In the genomic region with DNA sequence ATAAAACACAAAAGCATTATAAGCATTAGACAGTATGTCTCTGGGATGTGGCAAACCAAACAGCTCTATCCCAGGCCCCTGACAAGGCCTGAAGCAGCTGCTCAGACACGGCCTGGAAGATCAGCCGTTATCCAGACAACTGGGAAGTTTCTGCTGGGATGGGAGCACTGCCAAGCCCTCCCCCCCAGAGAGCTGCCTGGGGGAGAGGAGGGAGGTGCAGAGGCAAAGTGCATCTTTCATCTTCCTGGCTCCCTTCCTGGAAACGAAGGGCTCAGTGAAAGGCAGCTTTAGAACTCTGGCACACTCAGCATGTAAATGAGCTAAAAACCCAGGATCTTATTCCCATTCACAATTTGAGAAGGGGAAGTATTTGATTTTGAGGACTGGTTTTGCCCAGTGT, we compare ENCODE assay signal across 9 mouse cellular contexts. TPM values are rescaled to one million over a fixed set of nuclear protein-coding genes. Genes with fewer than 3 reads are reported as not detected.
DNase-seq lines count a peak whose midpoint lies in the region; ATAC-seq lines count a peak whose summit lies in the region.
"Had no signal": no experiment of that assay in that cellular context is flagged by ENCODE, and none has a peak within 500 bp of the region (broad histone marks: within the 10 kb centered on the region; RNA-seq: fewer than 3 reads in every experiment).

No protein-coding gene starts in this region.

- peaks cover 7% of the 10 kb centered on the region; the same call in 1 of the 2 replicates for H3K4me1 ChIP-seq in midbrain, embryonic 14.5 days (ENCODE audit: control insufficient read depth, insufficient read depth, low read length)
- H3K4me1 ChIP-seq in midbrain, embryonic 11.5 days (ENCODE audit: control insufficient read depth, insufficient read depth, low read length) = no peaks in the 10 kb centered on the region
- H3K4me1 ChIP-seq in heart, embryonic 15.5 days (replicated peaks) = peaks cover 22% of the 10 kb centered on the region

- H3K27ac ChIP-seq in midbrain, embryonic 14.5 days (replicated peaks; ENCODE audit: low read depth, low read length) = peak overlapping the region; percentile 49
- no peak overlapping the region for H3K27ac ChIP-seq in midbrain, embryonic 11.5 days (ENCODE audit: low read depth, low read length)
- peak overlapping the region; percentile 42; the same call in 1 of the 2 replicates for H3K27ac ChIP-seq in heart, embryonic 15.5 days

- peak; percentile 83 for DNase-seq in midbrain, embryonic 14.5 days
- DNase-seq in midbrain, embryonic 11.5 days (ENCODE audit: low spot score, missing footprints) = no peak
- DNase-seq in cerebellum, adult 9-11 months = peak; percentile 73
- peak; percentile 67 to 72 for DNase-seq in layer of hippocampus, adult 18-20 months (ENCODE audit: low spot score in 2 of 2)
- DNase-seq in lung, postnatal 36 days = peak; percentile 45
- DNase-seq in B cell, adult 2 months = no peak
- no peak for DNase-seq in spleen, postnatal 10 days (ENCODE audit: low spot score in 2 of 2)

- no peaks in the 10 kb centered on the region for H3K9me3 ChIP-seq in midbrain, embryonic 14.5 days (ENCODE audit: control insufficient read depth, low read length)
- H3K9me3 ChIP-seq in midbrain, embryonic 11.5 days (ENCODE audit: control insufficient read depth, low read length) = no peaks in the 10 kb centered on the region
- no peaks in the 10 kb centered on the region for H3K9me3 ChIP-seq in heart, embryonic 15.5 days (replicated peaks)

- no peak overlapping the region for H3K4me3 ChIP-seq in midbrain, embryonic 14.5 days (replicated peaks; ENCODE audit: low read depth, low read length)
- no peak overlapping the region for H3K4me3 ChIP-seq in midbrain, embryonic 11.5 days (ENCODE audit: low read depth, low read length)
- no peak overlapping the region for H3K4me3 ChIP-seq in heart, embryonic 15.5 days

- peak; percentile 60; the same call in 1 of the 2 replicates for ATAC-seq in midbrain, embryonic 14.5 days (ENCODE audit: low FRiP score, low TSS enrichment)
- no peak for ATAC-seq in midbrain, embryonic 11.5 days (ENCODE audit: low FRiP score)
- ATAC-seq in heart, embryonic 15.5 days (replicated peaks; ENCODE audit: insufficient number of reproducible peaks, insufficient read depth, low FRiP score, low read depth) = peak; percentile 62; the same call in 1 of the 2 replicates

- no peak overlapping the region for H3K9ac ChIP-seq in midbrain, embryonic 14.5 days (replicated peaks; ENCODE audit: low read length)
- no peak overlapping the region for H3K9ac ChIP-seq in midbrain, embryonic 11.5 days (ENCODE audit: low read length)
- no peak overlapping the region for H3K9ac ChIP-seq in heart, embryonic 15.5 days

- WGBS in midbrain, embryonic 14.5 days = 45% methylated on average over 3 of the region's 3 CpGs
- WGBS in midbrain, embryonic 11.5 days = 83% methylated on average over 3 of the region's 3 CpGs
- WGBS in heart, embryonic 15.5 days = 21% methylated on average over 3 of the region's 3 CpGs

- no peak overlapping the region for H3K4me2 ChIP-seq in midbrain, embryonic 14.5 days (ENCODE audit: low read length)
- no peak overlapping the region for H3K4me2 ChIP-seq in midbrain, embryonic 11.5 days
- no peak overlapping the region for H3K4me2 ChIP-seq in heart, embryonic 15.5 days

- peaks cover 58% of the 10 kb centered on the region for H3K36me3 ChIP-seq in midbrain, embryonic 14.5 days (ENCODE audit: control insufficient read depth, insufficient read depth, low read length)
- peaks cover 5% of the 10 kb centered on the region for H3K36me3 ChIP-seq in midbrain, embryonic 11.5 days (ENCODE audit: control insufficient read depth, insufficient read depth, low read length)
- H3K36me3 ChIP-seq in heart, embryonic 15.5 days = peaks cover 45% of the 10 kb centered on the region

- no peaks in the 10 kb centered on the region for H3K27me3 ChIP-seq in midbrain, embryonic 14.5 days (ENCODE audit: control insufficient read depth, insufficient read depth, low read length)
- no peaks in the 10 kb centered on the region for H3K27me3 ChIP-seq in midbrain, embryonic 11.5 days (ENCODE audit: control insufficient read depth, insufficient read depth, low read length)
- no peaks in the 10 kb centered on the region for H3K27me3 ChIP-seq in heart, embryonic 15.5 days

RNA-seq across cellular contexts. Expression of gene Mpg, which starts 9.3 kb away (rescaled TPM):
- 37.4 and 37.7 TPM in 2 replicates for polyA plus RNA-seq in midbrain, embryonic 14.5 days (2014; fragmentation: Nextera tagmentation; extraction: Ambion mirVana)
- 24.8 and 27.2 TPM in 2 replicates for polyA plus RNA-seq in midbrain, embryonic 11.5 days (2014; fragmentation: Nextera tagmentation; extraction: Ambion mirVana)
- polyA plus RNA-seq in heart, embryonic 15.5 days (2015; fragmentation: Nextera tagmentation; extraction: Ambion mirVana) = 14.3 and 22.4 TPM in 2 replicates
- 10 to 100 TPM; 16.2 to 16.3 TPM for total RNA-seq in layer of hippocampus, adult 18-20 months (2021)

RNA-seq across cellular contexts. Expression of gene Rhbdf1, which starts 13.5 kb away (rescaled TPM):
- polyA plus RNA-seq in midbrain, embryonic 14.5 days (2014; fragmentation: Nextera tagmentation; extraction: Ambion mirVana) = 15.3 and 17.5 TPM in 2 replicates
- 13.2 and 14.1 TPM in 2 replicates for polyA plus RNA-seq in midbrain, embryonic 11.5 days (2014; fragmentation: Nextera tagmentation; extraction: Ambion mirVana)
- polyA plus RNA-seq in heart, embryonic 15.5 days (2015; fragmentation: Nextera tagmentation; extraction: Ambion mirVana) = 35.6 and 42.8 TPM in 2 replicates
- 10 to 100 TPM; 10.3 to 14.5 TPM for total RNA-seq in layer of hippocampus, adult 18-20 months (2021)

RNA-seq across cellular contexts. Expression of gene Snrnp25, which starts 30.4 kb away (rescaled TPM):
- 46.7 and 54.9 TPM in 2 replicates for polyA plus RNA-seq in midbrain, embryonic 14.5 days (2014; fragmentation: Nextera tagmentation; extraction: Ambion mirVana)
- 77.0 and 87.0 TPM in 2 replicates for polyA plus RNA-seq in midbrain, embryonic 11.5 days (2014; fragmentation: Nextera tagmentation; extraction: Ambion mirVana)
- polyA plus RNA-seq in heart, embryonic 15.5 days (2015; fragmentation: Nextera tagmentation; extraction: Ambion mirVana) = 34.5 and 45.1 TPM in 2 replicates
- 10 to 100 TPM; 25.0 to 28.1 TPM for total RNA-seq in layer of hippocampus, adult 18-20 months (2021)

RNA-seq across cellular contexts. Expression of gene Nprl3, which starts 31.9 kb away (rescaled TPM):
- polyA plus RNA-seq in midbrain, embryonic 14.5 days (2014; fragmentation: Nextera tagmentation; extraction: Ambion mirVana) = 33.6 and 36.9 TPM in 2 replicates
- polyA plus RNA-seq in midbrain, embryonic 11.5 days (2014; fragmentation: Nextera tagmentation; extraction: Ambion mirVana) = 28.3 and 34.0 TPM in 2 replicates
- 29.8 and 33.6 TPM in 2 replicates for polyA plus RNA-seq in heart, embryonic 15.5 days (2015; fragmentation: Nextera tagmentation; extraction: Ambion mirVana)
- 10 to 100 TPM; 48.6 to 49.0 TPM for total RNA-seq in layer of hippocampus, adult 18-20 months (2021)

RNA-seq across cellular contexts. Expression of gene Il9r, which starts 35.6 kb away (rescaled TPM):
- not detected in 2 replicates for polyA plus RNA-seq in midbrain, embryonic 14.5 days (2014; fragmentation: Nextera tagmentation; extraction: Ambion mirVana)
- not detected in 2 replicates for polyA plus RNA-seq in midbrain, embryonic 11.5 days (2014; fragmentation: Nextera tagmentation; extraction: Ambion mirVana)
- 0.09 and 0.77 TPM in 2 replicates for polyA plus RNA-seq in heart, embryonic 15.5 days (2015; fragmentation: Nextera tagmentation; extraction: Ambion mirVana)
- not detected for total RNA-seq in layer of hippocampus, adult 18-20 months (2021)
- polyA plus RNA-seq: frontal cortex, adult 2 months had no signal

Comparison
In these comparisons a context has a peak if more than half of its experiments do, and no peak if none do; other contexts are left out.
1. DNase-seq: peak in midbrain, embryonic 14.5 days (single experiment), cerebellum, adult 9-11 months (single experiment), layer of hippocampus, adult 18-20 months (2 of 2) and lung, postnatal 36 days (single experiment); none in midbrain, embryonic 11.5 days (single experiment), B cell, adult 2 months (0 of 2) and spleen, postnatal 10 days (0 of 2).